Mouse (Mus musculus) MEL (cell line): Measurements from ENCODE around the gene Bglap. TPM values are rescaled to one million over a fixed set of nuclear protein-coding genes. Genes with fewer than 3 reads are reported as not detected.

ENCODE experiments used
- DNase-seq: peaks from one replicate; pipeline ENCODE4 v3.0.0; 2011; ENCODE audit warnings: low read depth, low spot score
- H3K27ac ChIP-seq: 2 replicates; pipeline ENCODE4 v1.5.1; 2012; ENCODE audit warnings: low read depth, mild to moderate bottlenecking, control low read depth, low read length, moderate library complexity; ENCODE audit not compliant: control insufficient read depth
- H3K27me3 ChIP-seq, 2 experiments: fragments of 150-350 bp in 1 of 2; sonication (generic) in 1 of 2; 2 replicates each; pipeline ENCODE4 v1.6.1; 2012; ENCODE audit warnings: low read length in 2 of 2, mild to moderate bottlenecking in 2 of 2, improper control_type of control experiment in 1 of 2, moderate library complexity in 1 of 2; ENCODE audit not compliant: insufficient read depth in 2 of 2, control insufficient read depth in 1 of 2
- H3K36me3 ChIP-seq, 2 experiments: 2 replicates each; pipeline ENCODE4 v1.6.1; 2012 to 2014; ENCODE audit warnings: low read length in 2 of 2, improper control_type of control experiment in 1 of 2, inconsistent platforms in 1 of 2, mild to moderate bottlenecking in 1 of 2; ENCODE audit not compliant: insufficient read depth in 2 of 2, control insufficient read depth in 1 of 2
- H3K4me1 ChIP-seq, 2 experiments: fragments of 150-350 bp in 1 of 2; sonication (generic) in 1 of 2; 2 replicates each; pipeline ENCODE4 v1.6.1; 2012; ENCODE audit warnings: low read length in 2 of 2, improper control_type of control experiment in 1 of 2, mild to moderate bottlenecking in 1 of 2; ENCODE audit not compliant: insufficient read depth in 2 of 2, control insufficient read depth in 1 of 2
- H3K4me3 ChIP-seq, 2 experiments: fragments of 150-350 bp in 1 of 2; sonication (generic) in 1 of 2; 2 replicates each; pipeline ENCODE4 v1.5.1; 2012; ENCODE audit warnings: low read depth in 2 of 2, low read length in 2 of 2, mild to moderate bottlenecking in 2 of 2, moderate library complexity in 2 of 2, control low read depth in 1 of 2, improper control_type of control experiment in 1 of 2; ENCODE audit not compliant: control insufficient read depth in 1 of 2, insufficient read depth in 1 of 2
- H3K79me2 ChIP-seq: 2 replicates; pipeline ENCODE4 v1.6.1; 2012; ENCODE audit warnings: mild to moderate bottlenecking, low read length, moderate library complexity; ENCODE audit not compliant: control insufficient read depth, poor library complexity, insufficient read depth
- H3K9ac ChIP-seq: 2 replicates; pipeline ENCODE4 v1.6.1; 2012; ENCODE audit warnings: low read depth, mild to moderate bottlenecking, control low read depth, low read length, moderate library complexity; ENCODE audit not compliant: control insufficient read depth, poor library complexity, severe bottlenecking
- H3K9me3 ChIP-seq: fragments of 150-350 bp; sonication (generic); replicated peaks from 2 replicates; pipeline ENCODE4 v1.6.1; 2012; ENCODE audit warnings: mild to moderate bottlenecking, low read length, improper control_type of control experiment, moderate library complexity; ENCODE audit not compliant: insufficient read depth
- BHLHE40 ChIP-seq: IDR thresholded peaks from 2 replicates; pipeline ENCODE4 v1.6.1; 2012; ENCODE audit warnings: low read depth, mild to moderate bottlenecking, inconsistent platforms, low read length, improper control_type of control experiment, borderline replicate concordance
- CHD1 ChIP-seq: IDR thresholded peaks from 2 replicates; pipeline ENCODE4 v1.6.1; 2012; ENCODE audit warnings: low read depth, mild to moderate bottlenecking, inconsistent platforms, low read length, improper control_type of control experiment
- CHD2 ChIP-seq: IDR thresholded peaks from 2 replicates; pipeline ENCODE4 v1.6.1; 2011; ENCODE audit warnings: low read length, improper control_type of control experiment
- CTCF ChIP-seq, 3 experiments: IDR thresholded peaks in 2 of 3; conservative IDR thresholded peaks in 1 of 3; 2 replicates each; pipeline ENCODE4 v1.5.1; 2011 to 2012; ENCODE audit warnings: low read length in 3 of 3, low read depth in 2 of 3, mild to moderate bottlenecking in 2 of 3, improper control_type of control experiment in 1 of 3, inconsistent platforms in 1 of 3, mixed read lengths in 1 of 3, moderate library complexity in 1 of 3; ENCODE audit not compliant: control insufficient read depth in 1 of 3, insufficient read depth in 1 of 3, poor library complexity in 1 of 3, severe bottlenecking in 1 of 3
- E2F4 ChIP-seq: IDR thresholded peaks from 2 replicates; pipeline ENCODE4 v1.6.1; 2011; ENCODE audit warnings: low read depth, low read length, improper control_type of control experiment, borderline replicate concordance
- ELF1 ChIP-seq: IDR thresholded peaks from 2 replicates; pipeline ENCODE4 v1.6.1; 2014; ENCODE audit warnings: low read depth, mild to moderate bottlenecking, inconsistent platforms, low read length, improper control_type of control experiment, moderate library complexity
- ETS1 ChIP-seq: IDR thresholded peaks from 2 replicates; pipeline ENCODE4 v1.6.1; 2012; ENCODE audit warnings: low read depth, mild to moderate bottlenecking, inconsistent platforms, low read length, improper control_type of control experiment, moderate library complexity
- GABPA ChIP-seq: IDR thresholded peaks from 2 replicates; pipeline ENCODE4 v1.6.1; 2012; ENCODE audit warnings: low read depth, mild to moderate bottlenecking, inconsistent platforms, low read length, improper control_type of control experiment, moderate library complexity
- HCFC1 ChIP-seq: IDR thresholded peaks from 2 replicates; pipeline ENCODE4 v1.6.1; 2012; ENCODE audit warnings: low read depth, mild to moderate bottlenecking, inconsistent platforms, low read length, improper control_type of control experiment, moderate library complexity
- JUND ChIP-seq: IDR thresholded peaks from 2 replicates; pipeline ENCODE4 v1.6.1; 2011; ENCODE audit warnings: low read depth, mild to moderate bottlenecking, improper control_type of control experiment, low read length
- MAFK ChIP-seq: IDR thresholded peaks from 2 replicates; pipeline ENCODE4 v1.6.1; 2011; ENCODE audit warnings: low read depth, mild to moderate bottlenecking, low read length, improper control_type of control experiment, borderline replicate concordance
- MAX ChIP-seq: IDR thresholded peaks from 2 replicates; pipeline ENCODE4 v1.6.1; 2011; ENCODE audit warnings: low read length, improper control_type of control experiment
- MAZ ChIP-seq: IDR thresholded peaks from 2 replicates; pipeline ENCODE4 v1.6.1; 2012; ENCODE audit warnings: low read depth, mild to moderate bottlenecking, inconsistent platforms, low read length, improper control_type of control experiment
- MXI1 ChIP-seq: IDR thresholded peaks from 2 replicates; pipeline ENCODE4 v1.6.1; 2011; ENCODE audit warnings: mild to moderate bottlenecking, low read depth, low read length, improper control_type of control experiment
- MYC ChIP-seq: IDR thresholded peaks from 2 replicates; pipeline ENCODE4 v1.6.1; 2011; ENCODE audit warnings: low read depth, mild to moderate bottlenecking, low read length, improper control_type of control experiment, moderate library complexity
- NELFE ChIP-seq: IDR thresholded peaks from 2 replicates; pipeline ENCODE4 v1.6.1; 2011; ENCODE audit warnings: low read depth, low read length, improper control_type of control experiment
- NRF1 ChIP-seq: IDR thresholded peaks from 2 replicates; pipeline ENCODE4 v1.6.1; 2014; ENCODE audit warnings: low read depth, mild to moderate bottlenecking, inconsistent platforms, low read length, improper control_type of control experiment, moderate library complexity; ENCODE audit not compliant: poor library complexity, insufficient read depth, severe bottlenecking
- POLR2A ChIP-seq, 2 experiments: IDR thresholded peaks; 2 replicates each; pipeline ENCODE4 v1.6.1; 2011 to 2012; ENCODE audit warnings: low read length in 2 of 2, mild to moderate bottlenecking in 2 of 2, control low read depth in 1 of 2, improper control_type of control experiment in 1 of 2, low read depth in 1 of 2, moderate library complexity in 1 of 2; ENCODE audit not compliant: control insufficient read depth in 1 of 2, insufficient read depth in 1 of 2, poor library complexity in 1 of 2
- POLR2AphosphoS5 ChIP-seq: IDR thresholded peaks from 2 replicates; pipeline ENCODE4 v1.6.1; 2012; ENCODE audit warnings: low read depth, borderline replicate concordance, mild to moderate bottlenecking, inconsistent platforms, low read length, moderate library complexity, mixed read lengths
- RAD21 ChIP-seq: IDR thresholded peaks from 2 replicates; pipeline ENCODE4 v1.6.1; 2011; ENCODE audit warnings: mild to moderate bottlenecking, low read depth, low read length, improper control_type of control experiment
- RCOR1 ChIP-seq: IDR thresholded peaks from 2 replicates; pipeline ENCODE4 v1.6.1; 2012; ENCODE audit warnings: low read depth, mild to moderate bottlenecking, inconsistent platforms, low read length, improper control_type of control experiment
- SMC3 ChIP-seq: IDR thresholded peaks from 2 replicates; pipeline ENCODE4 v1.6.1; 2011; ENCODE audit warnings: low read depth, low read length, improper control_type of control experiment
- TBP ChIP-seq: IDR thresholded peaks from 2 replicates; pipeline ENCODE4 v1.8.0; 2011; ENCODE audit warnings: low read depth, low read length, improper control_type of control experiment
- TCF12 ChIP-seq: IDR thresholded peaks from 2 replicates; pipeline ENCODE4 v1.6.1; 2014; ENCODE audit warnings: low read depth, mild to moderate bottlenecking, inconsistent platforms, low read length, improper control_type of control experiment, moderate library complexity
- USF1 ChIP-seq: IDR thresholded peaks from 2 replicates; pipeline ENCODE4 v1.6.1; 2014; ENCODE audit warnings: low read depth, mild to moderate bottlenecking, inconsistent platforms, low read length, improper control_type of control experiment, moderate library complexity
- USF2 ChIP-seq, 2 experiments: IDR thresholded peaks; 2 replicates each; pipeline ENCODE4 v1.6.1; 2011 to 2012; ENCODE audit warnings: improper control_type of control experiment in 2 of 2, low read length in 2 of 2, borderline replicate concordance in 1 of 2, inconsistent platforms in 1 of 2, low read depth in 1 of 2, mild to moderate bottlenecking in 1 of 2; ENCODE audit not compliant: insufficient read depth in 1 of 2
- ZKSCAN1 ChIP-seq: IDR thresholded peaks from 2 replicates; pipeline ENCODE4 v1.6.1; 2012; ENCODE audit warnings: low read depth, mild to moderate bottlenecking, inconsistent platforms, low read length, improper control_type of control experiment, moderate library complexity
- ZMIZ1 ChIP-seq: IDR thresholded peaks from 2 replicates; pipeline ENCODE4 v1.6.1; 2012; ENCODE audit warnings: low read depth, mild to moderate bottlenecking, inconsistent platforms, low read length, improper control_type of control experiment, moderate library complexity
- ZNF384 ChIP-seq: IDR thresholded peaks from 2 replicates; pipeline ENCODE4 v1.6.1; 2012; ENCODE audit warnings: low read depth, mild to moderate bottlenecking, inconsistent platforms, low read length, improper control_type of control experiment
- polyA plus RNA-seq, 2 experiments: library from polyadenylated mRNA; stranded (reverse) in 1 of 2; unstranded in 1 of 2; fragments of >175 nt in 1 of 2; fragments of >200 nt in 1 of 2; gene quantifications; 2 replicates each; pipeline versions ENCODE4 v1.2.1 to v1.2.4; 2012; ENCODE audit warnings: low replicate concordance in 2 of 2, low read depth in 1 of 2; ENCODE audit not compliant: insufficient read length in 2 of 2, insufficient read depth in 1 of 2, missing spikeins in 1 of 2
- total RNA-seq: library from RNA; depleted of rRNA; stranded (reverse); fragments of 300-350 nt; gene quantifications from 2 replicates; pipeline ENCODE4 v1.2.3, GENCODE M21; 2012

Bglap gene
- total and polyA plus RNA-seq, 3 experiments, result 0.17 TPM; not detected in 2

GRCm38 (mm10) chr3:88410645-88411031 lies 26.4 kb upstream of the Bglap start:
- no peak for TF ChIP-seq BHLHE40
- peak; percentile 28; the same call in 1 of the 2 replicates for TF ChIP-seq CHD1
- Histone ChIP-seq H3K9me3 (no peaks in the 10 kb centered on the region), H3K27ac (peak overlapping the region; percentile 84), H3K79me2 (peaks cover 26% of the 10 kb centered on the region), H3K36me3 (peaks cover 0 to 15% of the 10 kb centered on the region in 2 experiments; a peak in 3 of 4 replicates), H3K27me3 (no peaks in the 10 kb centered on the region), H3K9ac (peak overlapping the region; percentile 95), H3K4me3 (peak overlapping the region; percentile 55 to 87), H3K4me1 (peaks cover 0 to 26% of the 10 kb centered on the region in 2 experiments; a peak in 3 of 4 replicates)
- no peak for DNase-seq

GRCm38 (mm10) chr3:88409741-88410644 lies 25.7 kb upstream of the Bglap start, which contains the start of gene Pmf1:
Gene Pmf1 (minus strand): TSS chr3:88410331.
- no peaks in the 10 kb centered on the region for H3K27me3 ChIP-seq
- peaks cover 0 to 15% of the 10 kb centered on the region in 2 experiments; a peak in 2 of 4 replicates for H3K36me3 ChIP-seq
- peaks cover 0 to 26% of the 10 kb centered on the region in 2 experiments; a peak in 3 of 4 replicates for H3K4me1 ChIP-seq
- H3K9me3 ChIP-seq, result no peaks in the 10 kb centered on the region
- peak within 1 kb of the TSS; percentile 95 for H3K9ac ChIP-seq
- DNase-seq, result peak; percentile 99
- peak within 1 kb of the TSS; percentile 97 for H3K27ac ChIP-seq
- peak within 1 kb of the TSS; percentile 55 to 87 for H3K4me3 ChIP-seq
- peaks cover 26% of the 10 kb centered on the region for H3K79me2 ChIP-seq
- TF ChIP-seq RAD21 (no peak), MAX (peak; percentile 97), MAZ (peak; percentile 94; the same call in 1 of the 2 replicates), RCOR1 (no peak), SMC3 (peak; percentile 9; the same call in 1 of the 2 replicates), ETS1 (0 out of 2 replicates have a peak, but pooled peaks have one; percentile 38), ZKSCAN1 (peak; percentile 69; the same call in 1 of the 2 replicates), ELF1 (peak; percentile 53; the same call in 1 of the 2 replicates), NELFE (peak; percentile 96), TBP (peak; percentile 80), E2F4 (peak; percentile 87), TCF12 (no peak; the same call in 1 of the 2 replicates), USF2 (IDR thresholded peaks at IDR 0.05; ENCODE audit: borderline replicate concordance in 1 of 2, insufficient read depth in 1 of 2, low read depth in 1 of 2, low read length in 2 of 2) (peak; percentile 66 to 88; a peak in 3 of 4 replicates), ZMIZ1 (peak; percentile 64; the same call in 1 of the 2 replicates), MAFK (no peak), ZNF384 (peak; percentile 93), USF1 (peak; percentile 99), MYC (peak; percentile 94), HCFC1 (peak; percentile 81), CTCF (IDR thresholded peaks at IDR 0.05 in 2 of 3, conservative IDR thresholded peaks at IDR 0.05 in 1 of 3; ENCODE audit: control insufficient read depth in 1 of 3, insufficient read depth in 1 of 3, low read depth in 2 of 3, low read length in 3 of 3, poor library complexity in 1 of 3, severe bottlenecking in 1 of 3) (no peak), JUND (no peak), GABPA (no peak; the same call in 1 of the 2 replicates), POLR2AphosphoS5 (peak; percentile 93), MXI1 (peak; percentile 94), POLR2A (IDR thresholded peaks at IDR 0.05; ENCODE audit: control insufficient read depth in 1 of 2, insufficient read depth in 1 of 2, low read depth in 1 of 2, low read length in 2 of 2, poor library complexity in 1 of 2) (peak; percentile 97 to 99), CHD2 (peak; percentile 95), NRF1 (no peak)
